Mouse (Mus musculus): Measurements from ENCODE around the gene Ogg1. TPM values are rescaled to one million over a fixed set of nuclear protein-coding genes. Genes with fewer than 3 reads are reported as not detected.

Ogg1 gene
- polyA plus RNA-seq, 1 experiment from 2014 or later, result 17.4 TPM

- H3K27ac ChIP-seq (ENCODE audit: low read length), result no peak overlapping the region
- H3K27me3 ChIP-seq (ENCODE audit: insufficient read depth, low read length), result no peaks in the 10 kb centered on the region
- no peaks in the 10 kb centered on the region for H3K4me1 ChIP-seq (ENCODE audit: insufficient read depth, low read length)
- 76% methylated on average over 8 of the region's 8 CpGs for WGBS
- H3K36me3 ChIP-seq (ENCODE audit: insufficient read depth, low read length), result peaks cover 10% of the 10 kb centered on the region
- no peak overlapping the region for H3K4me3 ChIP-seq (ENCODE audit: low read length)
- H3K9me3 ChIP-seq (ENCODE audit: low read length), result no peaks in the 10 kb centered on the region
- no peak overlapping the region for H3K4me2 ChIP-seq (replicated peaks; ENCODE audit: low read depth, low read length)
- no peak overlapping the region for H3K9ac ChIP-seq (replicated peaks; ENCODE audit: low read length)
- ATAC-seq (ENCODE audit: low FRiP score, low TSS enrichment), result no peak
Measured at GRCm38 (mm10) chr6:113364518-113365135, 37.9 kb downstream of the Ogg1 start.

DNA sequence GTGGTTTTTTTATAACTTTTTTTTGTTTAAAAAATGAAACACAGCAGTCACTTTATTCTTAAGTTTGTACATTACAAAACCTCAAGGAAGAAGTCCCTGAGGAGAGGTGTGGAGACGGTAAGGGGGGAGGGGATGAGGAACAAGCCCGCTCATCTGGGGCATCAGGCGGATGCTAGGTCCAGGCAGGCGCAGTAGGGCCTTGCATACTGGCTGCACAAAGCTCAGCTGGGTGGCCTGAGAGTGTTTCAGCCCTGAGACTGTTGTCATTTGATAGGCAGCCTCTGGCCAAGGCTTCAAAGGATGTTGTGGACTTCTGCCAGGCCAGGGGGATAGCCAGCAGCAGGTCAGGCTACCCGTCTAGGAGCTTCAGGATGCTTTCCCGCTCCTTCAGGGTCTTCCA, 39.9 kb downstream of the Ogg1 start:
- no peak for ATAC-seq (ENCODE audit: low FRiP score, low TSS enrichment)
- Histone ChIP-seq H3K4me2 (replicated peaks; ENCODE audit: low read depth, low read length) (no peak overlapping the region), H3K27me3 (ENCODE audit: insufficient read depth, low read length) (no peaks in the 10 kb centered on the region), H3K4me1 (ENCODE audit: insufficient read depth, low read length) (no peaks in the 10 kb centered on the region), H3K9me3 (ENCODE audit: low read length) (no peaks in the 10 kb centered on the region), H3K36me3 (ENCODE audit: insufficient read depth, low read length) (peaks cover 23% of the 10 kb centered on the region), H3K4me3 (ENCODE audit: low read length) (no peak overlapping the region), H3K9ac (replicated peaks; ENCODE audit: low read length) (no peak overlapping the region), H3K27ac (ENCODE audit: low read length) (no peak overlapping the region)
- 86% methylated on average over 6 of the region's 6 CpGs for WGBS

- Histone ChIP-seq H3K27me3 (ENCODE audit: insufficient read depth, low read length) (no peaks in the 10 kb centered on the region), H3K9ac (replicated peaks; ENCODE audit: low read length) (no peak overlapping the region), H3K4me1 (ENCODE audit: insufficient read depth, low read length) (no peaks in the 10 kb centered on the region), H3K4me2 (replicated peaks; ENCODE audit: low read depth, low read length) (no peak overlapping the region), H3K36me3 (ENCODE audit: insufficient read depth, low read length) (peaks cover 31% of the 10 kb centered on the region), H3K4me3 (ENCODE audit: low read length) (no peak overlapping the region), H3K9me3 (ENCODE audit: low read length) (no peaks in the 10 kb centered on the region), H3K27ac (ENCODE audit: low read length) (peak overlapping the region; percentile 63)
- no peak for ATAC-seq (ENCODE audit: low FRiP score, low TSS enrichment)
- WGBS, result 95% methylated on average over 1 of the region's 1 CpGs
Measured at GRCm38 (mm10) chr6:113367574-113367973, 40.8 kb downstream of the Ogg1 start.

DNA sequence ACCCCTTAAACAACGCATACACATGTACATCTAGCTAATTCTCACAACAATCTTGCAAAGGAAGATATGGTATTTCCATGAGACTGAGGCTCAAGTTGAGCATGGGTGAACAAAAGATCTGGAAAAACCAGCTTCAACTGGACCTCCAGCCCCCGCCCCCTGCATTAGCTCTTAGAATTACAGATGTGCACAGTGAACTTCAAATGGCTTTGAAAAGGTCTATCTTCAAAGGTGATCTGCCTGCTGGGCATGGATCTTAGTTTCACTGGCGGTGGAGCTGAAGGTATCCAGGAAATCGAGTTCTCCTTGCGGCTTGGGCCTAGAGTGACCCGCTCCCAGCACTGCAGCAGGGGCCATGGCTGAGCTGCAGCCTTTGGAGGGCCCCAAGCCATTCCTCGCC, 41.4 kb downstream of the Ogg1 start:
- H3K4me3 ChIP-seq (ENCODE audit: low read length), result no peak overlapping the region
- H3K4me1 ChIP-seq (ENCODE audit: insufficient read depth, low read length), result no peaks in the 10 kb centered on the region
- peaks cover 31% of the 10 kb centered on the region for H3K36me3 ChIP-seq (ENCODE audit: insufficient read depth, low read length)
- no peak for ATAC-seq (ENCODE audit: low FRiP score, low TSS enrichment)
- peak overlapping the region; percentile 63 for H3K27ac ChIP-seq (ENCODE audit: low read length)
- H3K4me2 ChIP-seq (replicated peaks; ENCODE audit: low read depth, low read length), result no peak overlapping the region
- H3K9ac ChIP-seq (replicated peaks; ENCODE audit: low read length), result no peak overlapping the region
- H3K9me3 ChIP-seq (ENCODE audit: low read length), result no peaks in the 10 kb centered on the region
- no peaks in the 10 kb centered on the region for H3K27me3 ChIP-seq (ENCODE audit: insufficient read depth, low read length)
- 82% methylated on average over 7 of the region's 7 CpGs for WGBS

DNA sequence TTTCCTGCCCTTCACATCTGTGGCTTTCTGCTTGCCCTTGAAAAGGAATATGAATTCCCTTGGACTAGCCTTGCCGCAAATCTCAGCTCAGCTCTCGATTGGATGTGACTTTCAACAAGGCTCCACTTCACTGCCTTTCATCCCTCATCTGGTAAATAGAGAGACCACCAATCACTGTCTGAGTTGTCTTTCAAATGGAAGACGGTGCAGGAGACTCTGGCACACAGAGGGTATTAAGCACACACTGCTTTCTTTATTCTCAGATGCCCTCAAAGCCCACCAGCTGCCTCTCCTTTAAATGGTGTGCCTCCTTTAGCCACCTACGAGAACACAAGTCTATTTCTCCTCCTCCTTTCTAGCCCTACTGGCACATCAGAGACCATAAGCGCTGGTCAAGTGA, 41.8 kb downstream of the Ogg1 start:
- Histone ChIP-seq H3K27ac (ENCODE audit: low read length) (peak overlapping the region; percentile 63), H3K4me2 (replicated peaks; ENCODE audit: low read depth, low read length) (no peak overlapping the region)
- WGBS, result 87% methylated on average over 5 of the region's 5 CpGs

DNA sequence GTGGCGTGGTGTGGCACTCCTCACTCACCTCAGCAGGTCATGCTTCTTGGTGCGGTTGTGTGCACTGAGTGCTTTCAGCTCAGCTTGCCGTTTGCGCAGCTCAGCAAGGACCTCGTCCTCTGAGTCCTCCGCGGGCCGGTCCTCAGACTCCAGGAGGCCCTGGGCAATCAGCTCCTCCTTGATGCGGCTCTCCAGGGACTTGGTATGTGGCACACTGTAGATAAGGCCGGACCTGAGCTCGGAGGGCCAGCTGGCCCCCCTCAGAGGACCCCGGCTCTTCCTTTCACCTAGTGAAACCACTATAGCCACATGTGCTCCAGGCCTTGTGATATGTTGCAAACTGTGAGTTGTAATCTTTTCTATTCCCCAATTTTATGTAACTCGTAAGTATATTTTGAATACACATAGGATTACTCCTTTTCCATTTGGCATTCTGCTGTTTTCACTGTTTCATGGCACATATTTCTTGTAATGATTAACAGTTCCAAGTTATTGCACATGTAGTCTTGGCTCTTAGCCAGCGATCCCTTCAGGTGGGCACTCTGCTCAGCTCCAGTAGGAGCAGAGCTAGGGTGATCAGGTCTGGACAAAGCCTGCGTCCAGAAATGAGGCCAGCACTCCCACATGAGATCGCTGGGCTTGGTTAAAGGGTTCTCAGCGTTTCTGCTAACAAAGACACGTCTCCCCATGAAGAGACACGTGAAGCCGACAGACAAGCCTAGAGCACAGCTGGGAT, 43.6 kb downstream of the Ogg1 start:
- H3K9ac ChIP-seq (replicated peaks; ENCODE audit: low read length), result no peak overlapping the region
- H3K27ac ChIP-seq (ENCODE audit: low read length), result peak overlapping the region; percentile 73
- no peaks in the 10 kb centered on the region for H3K9me3 ChIP-seq (ENCODE audit: low read length)
- H3K4me1 ChIP-seq (ENCODE audit: insufficient read depth, low read length), result no peaks in the 10 kb centered on the region
- peaks cover 51% of the 10 kb centered on the region for H3K36me3 ChIP-seq (ENCODE audit: insufficient read depth, low read length)
- H3K4me2 ChIP-seq (replicated peaks; ENCODE audit: low read depth, low read length), result no peak overlapping the region
- peak; percentile 74 for ATAC-seq (ENCODE audit: low FRiP score, low TSS enrichment)
- H3K27me3 ChIP-seq (ENCODE audit: insufficient read depth, low read length), result no peaks in the 10 kb centered on the region
- WGBS, result 80% methylated on average over 20 of the region's 20 CpGs
- H3K4me3 ChIP-seq (ENCODE audit: low read length), result no peak overlapping the region

More for the DNA sequence above, 41.8 kb downstream of the Ogg1 start:
- no peak for ATAC-seq (ENCODE audit: low FRiP score, low TSS enrichment)
- Histone ChIP-seq H3K9me3 (ENCODE audit: low read length) (no peaks in the 10 kb centered on the region), H3K9ac (replicated peaks; ENCODE audit: low read length) (no peak overlapping the region), H3K36me3 (ENCODE audit: insufficient read depth, low read length) (peaks cover 34% of the 10 kb centered on the region), H3K4me3 (ENCODE audit: low read length) (no peak overlapping the region), H3K4me1 (ENCODE audit: insufficient read depth, low read length) (no peaks in the 10 kb centered on the region), H3K27me3 (ENCODE audit: insufficient read depth, low read length) (no peaks in the 10 kb centered on the region)

DNA sequence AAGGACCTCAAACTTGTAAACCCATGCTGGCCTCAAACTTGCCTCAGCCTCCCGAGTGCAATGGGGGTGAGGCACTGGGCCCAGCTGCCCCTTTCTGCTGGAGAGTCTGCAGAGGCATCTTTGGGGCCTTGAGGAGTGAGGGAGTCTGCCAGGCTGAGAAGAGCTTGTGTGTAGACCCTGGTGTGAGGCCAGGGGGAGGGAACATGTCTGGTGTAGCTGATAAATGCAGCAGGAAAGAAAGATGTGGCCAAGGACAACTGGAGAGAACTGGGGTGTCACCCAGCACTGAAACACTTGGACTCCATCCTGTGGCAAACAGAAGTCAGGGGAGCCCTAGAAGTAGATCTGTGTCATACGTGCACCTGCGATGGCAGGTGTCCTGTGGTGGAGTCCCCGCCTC, 46.7 kb downstream of the Ogg1 start:
- no peaks in the 10 kb centered on the region for H3K27me3 ChIP-seq (ENCODE audit: insufficient read depth, low read length)
- peaks cover 8% of the 10 kb centered on the region for H3K4me1 ChIP-seq (ENCODE audit: insufficient read depth, low read length)
- no peak overlapping the region for H3K9ac ChIP-seq (replicated peaks; ENCODE audit: low read length)
- H3K4me3 ChIP-seq (ENCODE audit: low read length), result no peak overlapping the region
- peaks cover 56% of the 10 kb centered on the region for H3K36me3 ChIP-seq (ENCODE audit: insufficient read depth, low read length)
- H3K4me2 ChIP-seq (replicated peaks; ENCODE audit: low read depth, low read length), result no peak overlapping the region
- ATAC-seq (ENCODE audit: low FRiP score, low TSS enrichment), result no peak
- no peak overlapping the region for H3K27ac ChIP-seq (ENCODE audit: low read length)
- no peaks in the 10 kb centered on the region for H3K9me3 ChIP-seq (ENCODE audit: low read length)
- 96% methylated on average over 4 of the region's 4 CpGs for WGBS

DNA sequence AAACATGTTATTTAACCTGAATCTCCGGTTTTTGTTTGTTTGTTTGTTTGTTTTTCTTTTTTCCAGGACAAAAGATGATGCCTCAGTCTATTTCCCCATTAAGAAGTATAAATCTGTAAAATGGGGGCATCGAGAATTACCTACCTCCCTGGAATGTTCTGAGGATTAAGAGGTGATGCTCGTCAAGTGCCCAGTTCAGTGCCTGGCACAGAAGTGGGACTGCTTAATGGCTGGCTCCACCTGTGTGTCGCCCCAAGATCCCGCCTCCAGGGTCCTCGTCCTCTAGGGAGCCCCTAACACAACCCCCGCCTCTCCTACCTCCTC, 50.4 kb downstream of the Ogg1 start:
- peak overlapping the region; percentile 99 for H3K4me3 ChIP-seq (ENCODE audit: low read length)
- peaks cover 47% of the 10 kb centered on the region for H3K36me3 ChIP-seq (ENCODE audit: insufficient read depth, low read length)
- H3K4me1 ChIP-seq (ENCODE audit: insufficient read depth, low read length), result peaks cover 18% of the 10 kb centered on the region
- no peaks in the 10 kb centered on the region for H3K27me3 ChIP-seq (ENCODE audit: insufficient read depth, low read length)
- peak overlapping the region; percentile 98 for H3K9ac ChIP-seq (replicated peaks; ENCODE audit: low read length)
- no peak for ATAC-seq (ENCODE audit: low FRiP score, low TSS enrichment)
- peak overlapping the region; percentile 86 for H3K4me2 ChIP-seq (replicated peaks; ENCODE audit: low read depth, low read length)
- WGBS, result 6% methylated on average over 7 of the region's 7 CpGs
- H3K9me3 ChIP-seq (ENCODE audit: low read length), result no peaks in the 10 kb centered on the region
- H3K27ac ChIP-seq (ENCODE audit: low read length), result peak overlapping the region; percentile 98

DNA sequence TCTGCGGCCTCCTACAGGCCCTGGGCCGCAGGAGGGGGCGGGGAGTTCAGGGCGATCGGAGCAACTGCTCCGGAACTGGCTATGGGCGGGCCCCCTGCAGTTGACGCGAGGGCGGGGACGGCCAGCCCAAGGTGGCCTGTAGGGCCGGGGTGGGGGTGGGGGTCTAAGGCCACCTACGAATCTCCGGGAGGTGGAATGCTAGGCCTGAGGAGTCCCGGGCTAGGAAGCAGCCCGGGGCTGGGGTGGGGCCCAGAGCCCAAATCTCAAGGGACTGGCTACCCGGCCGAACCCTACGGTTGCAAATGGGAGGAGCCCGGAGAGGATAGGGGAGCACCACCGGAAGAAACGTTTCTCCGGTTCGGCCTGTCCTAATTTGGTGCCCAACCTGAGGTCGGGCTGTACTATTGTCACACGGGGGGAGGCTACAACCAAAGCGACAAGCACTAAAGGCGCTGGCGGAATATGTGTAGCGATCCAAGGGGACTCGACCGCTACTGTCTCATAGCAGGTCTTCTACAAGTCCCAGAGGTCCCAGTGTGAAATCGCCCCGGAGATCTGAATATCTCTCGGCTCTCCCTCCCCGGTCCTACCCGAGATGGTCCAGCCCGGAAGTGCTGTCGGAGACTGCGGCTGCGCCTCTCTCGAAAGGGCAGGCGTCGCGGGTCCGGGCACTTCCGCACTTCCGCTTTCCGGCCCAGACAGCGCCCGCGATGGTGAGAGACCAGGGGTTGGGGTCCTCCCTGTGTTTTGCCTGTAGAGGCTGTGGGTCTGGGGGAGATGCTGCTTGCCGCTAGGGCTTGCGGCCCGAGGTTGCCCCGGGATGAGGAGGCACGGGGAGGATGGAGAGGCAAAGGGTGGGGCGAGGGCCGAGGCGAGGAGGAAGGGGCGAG, 51.0 kb downstream of the Ogg1 start, which contains the start of the genes Tada3 and Arpc4:
Tada3 (minus strand) TSS at position 388 of the 890 bp plus-strand sequence.
Arpc4 (plus strand) TSS at position 620 of the 890 bp plus-strand sequence.
- Histone ChIP-seq H3K4me2 (replicated peaks; ENCODE audit: low read depth, low read length) (peak within 1 kb of the TSS; percentile 86), H3K27me3 (ENCODE audit: insufficient read depth, low read length) (no peaks in the 10 kb centered on the region), H3K36me3 (ENCODE audit: insufficient read depth, low read length) (peaks cover 44% of the 10 kb centered on the region), H3K4me3 (ENCODE audit: low read length) (peak within 1 kb of the TSS; percentile 99), H3K9ac (replicated peaks; ENCODE audit: low read length) (peak within 1 kb of the TSS; percentile 98), H3K9me3 (ENCODE audit: low read length) (no peaks in the 10 kb centered on the region), H3K4me1 (ENCODE audit: insufficient read depth, low read length) (peaks cover 18% of the 10 kb centered on the region), H3K27ac (ENCODE audit: low read length) (peak within 1 kb of the TSS; percentile 98)
- ATAC-seq (ENCODE audit: low FRiP score, low TSS enrichment), result peak; percentile 97
- WGBS, result under 1% methylated on average over 61 of the region's 61 CpGs

Measured in kidney, embryonic 16.5 days (tissue).